Mouse (Mus musculus) G1E (cell line): Measurements from ENCODE around the gene Lrfn2. TPM values are rescaled to one million over a fixed set of nuclear protein-coding genes. Genes with fewer than 3 reads are reported as not detected.

Experiments
- ATAC-seq: 2 replicates; pipeline ENCODE4 v1.8.0; 2016; ENCODE audit warnings: mild to moderate bottlenecking; ENCODE audit not compliant: insufficient number of reproducible peaks, poor library complexity, low FRiP score, severe bottlenecking; ENCODE audit errors: extremely low read depth
- DNase-seq: peaks from one replicate; pipeline ENCODE4 v3.0.0; 2012; ENCODE audit warnings: low spot score
- H3K27me3 ChIP-seq: 2 replicates; pipeline ENCODE4 v1.6.1; 2012; ENCODE audit warnings: mild to moderate bottlenecking, low read length, inconsistent platforms; ENCODE audit not compliant: insufficient read depth
- H3K36me3 ChIP-seq: replicated peaks from 2 replicates; pipeline ENCODE3; 2012; ENCODE audit warnings: mild to moderate bottlenecking, inconsistent platforms
- H3K4me1 ChIP-seq: 2 replicates; pipeline ENCODE4 v1.6.1; 2012; ENCODE audit warnings: low read depth, low read length, inconsistent platforms, mixed read lengths; ENCODE audit not compliant: insufficient read depth
- H3K4me3 ChIP-seq: 2 replicates; pipeline ENCODE4 v1.5.1; 2012; ENCODE audit warnings: low read depth, mild to moderate bottlenecking, inconsistent platforms, low read length, moderate library complexity, mixed read lengths
- H3K9me3 ChIP-seq: replicated peaks from 2 replicates; pipeline ENCODE4 v1.6.1; 2012; ENCODE audit warnings: inconsistent platforms
- CTCF ChIP-seq: IDR thresholded peaks from 2 replicates; pipeline ENCODE4 v1.5.1; 2012; ENCODE audit warnings: low read depth, low read length, inconsistent platforms, mixed read lengths
- GATA1 ChIP-seq: IDR thresholded peaks from 2 replicates; pipeline ENCODE4 v1.6.1; 2012; ENCODE audit warnings: borderline replicate concordance, low read length, inconsistent platforms, mixed read lengths
- GATA2 ChIP-seq: IDR thresholded peaks from 2 replicates; pipeline ENCODE4 v1.6.1; 2012; ENCODE audit warnings: low read depth, low read length, inconsistent platforms, borderline replicate concordance
- POLR2AphosphoS5 ChIP-seq: IDR thresholded peaks from 2 replicates; pipeline ENCODE4 v1.6.1; 2012; ENCODE audit warnings: low read depth, low read length, inconsistent platforms; ENCODE audit not compliant: insufficient replicate concordance
- TAL1 ChIP-seq: conservative IDR thresholded peaks from 2 replicates; pipeline ENCODE4 v1.6.1; 2012; ENCODE audit warnings: low read depth, low read length, inconsistent platforms, mixed read lengths
- polyA plus RNA-seq: library from polyadenylated mRNA; stranded (reverse); fragments of >175 nt; gene quantifications from 2 replicates; pipeline ENCODE4 v1.2.3, GENCODE M21; 2012
- total RNA-seq, 2 experiments: library from RNA; stranded (forward) in 1 of 2; stranded (reverse) in 1 of 2; fragments of 200-1000 nt in 1 of 2; fragments of >200 nt in 1 of 2; fragmentation: Nextera tagmentation in 1 of 2; gene quantifications; 2 replicates each; pipeline ENCODE4 v1.2.3; 2014 to 2017

Gene Lrfn2
- total and polyA plus RNA-seq, 3 experiments = 0.11 TPM; not detected in 2

GRCm38 (mm10) chr17:49013876-49014600 lies 81.9 kb downstream of the Lrfn2 start:
- Histone ChIP-seq H3K9me3 (peaks cover 76% of the 10 kb centered on the region), H3K27me3 (no peaks in the 10 kb centered on the region), H3K36me3 (no peaks in the 10 kb centered on the region), H3K4me3 (no peak overlapping the region), H3K4me1 (no peaks in the 10 kb centered on the region)
- ATAC-seq (no peak), DNase-seq (no peak)
- TF ChIP-seq CTCF (no peak), TAL1 (no peak), GATA1 (no peak), GATA2 (no peak), POLR2AphosphoS5 (no peak)

- Histone ChIP-seq H3K36me3 (no peaks in the 10 kb centered on the region), H3K4me3 (no peak overlapping the region), H3K9me3 (peaks cover 81% of the 10 kb centered on the region), H3K4me1 (no peaks in the 10 kb centered on the region), H3K27me3 (no peaks in the 10 kb centered on the region)
- no peak for TF ChIP-seq CTCF
- TF ChIP-seq TAL1 = no peak
- TF ChIP-seq GATA1 = no peak
- TF ChIP-seq GATA2 = no peak
- no peak for TF ChIP-seq POLR2AphosphoS5
- DNase-seq = no peak
- no peak for ATAC-seq
These were observed 83.2 kb downstream of the Lrfn2 start for GRCm38 (mm10) chr17:49015368-49015767.

GRCm38 (mm10) chr17:49016229-49016628 lies 84.0 kb downstream of the Lrfn2 start:
- TF ChIP-seq GATA2 (no peak), CTCF (no peak), TAL1 (no peak), POLR2AphosphoS5 (no peak), GATA1 (no peak)
- Histone ChIP-seq H3K27me3 (no peaks in the 10 kb centered on the region), H3K4me3 (no peak overlapping the region), H3K4me1 (no peaks in the 10 kb centered on the region), H3K36me3 (no peaks in the 10 kb centered on the region), H3K9me3 (peaks cover 87% of the 10 kb centered on the region)
- no peak for ATAC-seq
- no peak for DNase-seq

- H3K36me3 ChIP-seq = no peaks in the 10 kb centered on the region
- DNase-seq (no peak), ATAC-seq (no peak)
- H3K27me3 ChIP-seq = no peaks in the 10 kb centered on the region
- TF ChIP-seq GATA1 (no peak), TAL1 (no peak), CTCF (no peak), POLR2AphosphoS5 (no peak), GATA2 (no peak)
- H3K9me3 ChIP-seq = peaks cover 89% of the 10 kb centered on the region
- no peak overlapping the region for H3K4me3 ChIP-seq
- no peaks in the 10 kb centered on the region for H3K4me1 ChIP-seq
These were observed 85.5 kb downstream of the Lrfn2 start for GRCm38 (mm10) chr17:49017438-49018415.

GRCm38 (mm10) chr17:49018774-49019488 lies 86.8 kb downstream of the Lrfn2 start:
- Histone ChIP-seq H3K4me3 (no peak overlapping the region), H3K9me3 (peaks cover 89% of the 10 kb centered on the region), H3K4me1 (no peaks in the 10 kb centered on the region), H3K27me3 (no peaks in the 10 kb centered on the region), H3K36me3 (no peaks in the 10 kb centered on the region)
- TF ChIP-seq POLR2AphosphoS5 (no peak), TAL1 (no peak), GATA1 (no peak)
- DNase-seq (no peak), ATAC-seq (no peak)
